Mouse (Mus musculus) intestine, embryonic 15.5 days (tissue): ENCODE results near the gene Fgd3. TPM values are rescaled to one million over a fixed set of nuclear protein-coding genes. Genes with fewer than 3 reads are reported as not detected.

Experiments used
- ATAC-seq: fragments of 200-750 bp; cut with Nextera tagmentation; 2 replicates; pipeline ENCODE4 v1.8.0; 2017; ENCODE audit warnings: moderate TSS enrichment, moderate library complexity
- H3K27ac ChIP-seq: fragments of 300-500 bp; sonication (generic); 2 replicates; pipeline ENCODE4 v1.5.1; 2015; ENCODE audit warnings: mild to moderate bottlenecking, inconsistent platforms
- H3K27me3 ChIP-seq: fragments of 300-500 bp; sonication (generic); replicated peaks from 2 replicates; pipeline ENCODE4 v1.6.1; 2015; ENCODE audit warnings: inconsistent platforms
- H3K36me3 ChIP-seq: fragments of 300-500 bp; sonication (generic); 2 replicates; pipeline ENCODE4 v1.6.1; 2015; ENCODE audit warnings: inconsistent platforms
- H3K4me1 ChIP-seq: fragments of 300-500 bp; sonication (generic); replicated peaks from 2 replicates; pipeline ENCODE4 v1.6.1; 2015; ENCODE audit warnings: inconsistent platforms
- H3K4me2 ChIP-seq: fragments of 300-500 bp; sonication (generic); replicated peaks from 2 replicates; pipeline ENCODE4 v1.6.1; 2015; ENCODE audit warnings: mild to moderate bottlenecking, inconsistent platforms
- H3K4me3 ChIP-seq: fragments of 300-500 bp; sonication (generic); replicated peaks from 2 replicates; pipeline ENCODE4 v1.5.1; 2015; ENCODE audit warnings: inconsistent platforms
- H3K9ac ChIP-seq: fragments of 300-500 bp; sonication (generic); 2 replicates; pipeline ENCODE4 v1.6.1; 2015; ENCODE audit warnings: inconsistent platforms
- H3K9me3 ChIP-seq: fragments of 300-500 bp; sonication (generic); 2 replicates; pipeline ENCODE4 v1.6.1; 2016; ENCODE audit warnings: inconsistent platforms
- WGBS: fragments of 180-500 bp; shearing (Covaris S2); methylation state at CpG from one replicate; pipeline ENCODE4 v1.1.7; 2015; 5-methylcytosine and 5-hydroxymethylcytosine counted together
- polyA plus RNA-seq: library from polyadenylated mRNA; unstranded; fragments of >200 nt; fragmentation: Nextera tagmentation; extraction: Ambion mirVana; gene quantifications from 2 replicates; pipeline ENCODE4 v1.2.1, GENCODE M21; 2015

Gene Fgd3
- polyA plus RNA-seq, 1 experiment from 2014 or later, result 0.94 TPM

DNA sequence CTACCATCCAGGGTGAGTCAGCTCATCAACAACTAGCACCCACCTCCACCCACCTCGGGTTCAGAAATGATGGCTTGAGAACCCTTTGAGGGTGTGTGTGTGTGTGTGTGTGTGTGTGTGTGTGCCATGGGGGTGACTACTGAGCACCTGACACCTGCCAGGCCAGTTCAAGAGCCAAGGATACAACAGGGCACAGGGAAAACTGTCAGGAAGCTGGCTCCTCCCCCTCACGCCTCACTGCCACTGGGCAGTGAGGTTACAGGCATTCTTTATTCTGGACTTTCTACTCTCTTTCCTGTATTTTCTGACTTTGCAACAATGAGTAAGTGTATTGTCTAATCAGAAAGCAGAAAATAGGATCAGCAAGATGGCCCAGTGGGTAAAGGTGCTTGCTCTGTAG is 70.5 kb downstream of the Fgd3 start:
- H3K36me3 ChIP-seq, result no peaks in the 10 kb centered on the region
- H3K9me3 ChIP-seq, result no peaks in the 10 kb centered on the region
- H3K27me3 ChIP-seq, result peaks cover 22% of the 10 kb centered on the region
- no peak overlapping the region for H3K4me3 ChIP-seq
- H3K9ac ChIP-seq, result no peak overlapping the region
- no peak overlapping the region for H3K4me2 ChIP-seq
- no peak overlapping the region for H3K27ac ChIP-seq
- ATAC-seq, result no peak
- H3K4me1 ChIP-seq, result peaks cover 13% of the 10 kb centered on the region
- 71% methylated on average over 2 of the region's 2 CpGs for WGBS

GRCm38 (mm10) chr13:49248923-49249322 is 71.2 kb downstream of the Fgd3 start:
- H3K9me3 ChIP-seq, result no peaks in the 10 kb centered on the region
- H3K27ac ChIP-seq, result no peak overlapping the region
- no peak overlapping the region for H3K4me3 ChIP-seq
- H3K4me1 ChIP-seq, result peaks cover 13% of the 10 kb centered on the region
- ATAC-seq, result no peak
- peaks cover 22% of the 10 kb centered on the region for H3K27me3 ChIP-seq
- H3K9ac ChIP-seq, result no peak overlapping the region
- whole genome bisulfite sequencing, result 58% methylated on average over 3 of the region's 3 CpGs
- H3K36me3 ChIP-seq, result no peaks in the 10 kb centered on the region
- no peak overlapping the region for H3K4me2 ChIP-seq

GRCm38 (mm10) chr13:49248467-49248862 is 71.6 kb downstream of the Fgd3 start, which contains the start of gene Susd3:
Susd3 (minus strand) TSS chr13:49248706.
- Histone ChIP-seq H3K27ac (no peak within 1 kb of the TSS), H3K4me2 (peak within 1 kb of the TSS; percentile 92), H3K9me3 (no peaks in the 10 kb centered on the region), H3K4me1 (peaks cover 13% of the 10 kb centered on the region), H3K9ac (peak within 1 kb of the TSS; percentile 45), H3K36me3 (no peaks in the 10 kb centered on the region), H3K4me3 (peak within 1 kb of the TSS; percentile 44), H3K27me3 (peaks cover 22% of the 10 kb centered on the region)
- no peak for ATAC-seq
- WGBS, result 22% methylated on average over 8 of the region's 8 CpGs

GRCm38 (mm10) chr13:49247740-49248466 is 72.2 kb downstream of the Fgd3 start:
- H3K4me3 ChIP-seq, result peak overlapping the region; percentile 44
- no peaks in the 10 kb centered on the region for H3K9me3 ChIP-seq
- no peaks in the 10 kb centered on the region for H3K36me3 ChIP-seq
- peaks cover 13% of the 10 kb centered on the region for H3K4me1 ChIP-seq
- ATAC-seq, result peak; percentile 84
- 1% methylated on average over 58 of the region's 58 CpGs for WGBS
- peak overlapping the region; percentile 92 for H3K4me2 ChIP-seq
- no peak overlapping the region for H3K27ac ChIP-seq
- H3K9ac ChIP-seq, result peak overlapping the region; percentile 45
- peaks cover 22% of the 10 kb centered on the region for H3K27me3 ChIP-seq

DNA sequence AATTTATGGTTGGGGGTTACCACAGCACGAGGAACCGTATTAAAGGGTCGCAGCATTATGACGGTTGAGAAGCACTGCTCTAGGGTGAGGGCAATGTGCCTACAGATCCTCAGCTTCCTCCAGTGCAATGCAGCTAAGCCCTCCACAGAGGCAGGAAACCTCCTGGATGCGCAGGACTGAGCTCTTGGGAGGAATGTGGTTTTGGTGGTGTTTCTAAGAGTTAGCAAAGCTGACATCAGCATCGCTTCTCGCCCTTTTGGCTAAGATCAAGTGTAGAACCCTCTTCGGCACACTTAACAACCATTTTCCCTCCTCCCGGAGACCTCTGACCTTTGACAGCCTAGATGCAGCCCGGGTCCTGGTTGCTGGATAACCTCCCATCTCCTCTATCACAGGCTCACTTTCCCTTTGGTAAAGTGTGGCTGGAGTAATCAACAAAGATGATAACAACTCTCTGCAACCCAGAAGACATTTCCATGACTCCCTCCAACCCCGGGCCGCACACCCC is 72.8 kb downstream of the Fgd3 start:
- H3K9me3 ChIP-seq, result no peaks in the 10 kb centered on the region
- H3K9ac ChIP-seq, result peak overlapping the region; percentile 45; the same call in 1 of the 2 replicates
- H3K36me3 ChIP-seq, result no peaks in the 10 kb centered on the region
- ATAC-seq, result no peak
- peak overlapping the region; percentile 92 for H3K4me2 ChIP-seq
- H3K4me3 ChIP-seq, result peak overlapping the region; percentile 44
- 39% methylated on average over 12 of the region's 12 CpGs for WGBS
- peaks cover 22% of the 10 kb centered on the region for H3K27me3 ChIP-seq
- no peak overlapping the region for H3K27ac ChIP-seq
- H3K4me1 ChIP-seq, result peaks cover 13% of the 10 kb centered on the region

GRCm38 (mm10) chr13:49246626-49247025 is 73.5 kb downstream of the Fgd3 start:
- Histone ChIP-seq H3K4me1 (peaks cover 13% of the 10 kb centered on the region), H3K27me3 (peaks cover 22% of the 10 kb centered on the region), H3K9me3 (no peaks in the 10 kb centered on the region), H3K9ac (no peak overlapping the region), H3K36me3 (no peaks in the 10 kb centered on the region), H3K4me3 (no peak overlapping the region), H3K4me2 (no peak overlapping the region), H3K27ac (no peak overlapping the region)
- ATAC-seq, result no peak
- WGBS, result 78% methylated on average over 2 of the region's 2 CpGs

DNA sequence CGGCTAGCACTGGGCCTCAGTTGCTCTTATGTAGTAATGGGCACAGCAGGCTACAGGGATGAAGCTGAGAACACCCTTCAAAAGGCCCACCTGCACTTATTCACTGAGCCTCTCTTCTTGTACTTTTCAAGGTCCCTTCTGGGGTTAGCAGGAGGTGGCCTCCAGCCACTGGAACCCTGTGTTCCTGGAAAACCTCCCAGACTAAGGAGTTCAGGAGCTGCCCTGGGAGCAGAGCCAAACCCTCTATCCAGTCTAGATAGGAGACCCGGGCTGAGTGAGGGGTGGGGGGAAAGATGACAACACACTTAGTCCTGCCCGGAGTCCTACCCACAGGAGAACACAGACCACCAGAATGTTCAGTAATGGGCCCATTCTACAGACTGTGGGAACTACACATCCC is 74.1 kb downstream of the Fgd3 start:
- Histone ChIP-seq H3K27ac (no peak overlapping the region), H3K4me1 (peaks cover 13% of the 10 kb centered on the region), H3K27me3 (peaks cover 22% of the 10 kb centered on the region), H3K36me3 (no peaks in the 10 kb centered on the region), H3K9me3 (no peaks in the 10 kb centered on the region), H3K4me3 (no peak overlapping the region), H3K4me2 (no peak overlapping the region), H3K9ac (no peak overlapping the region)
- ATAC-seq, result no peak
- 67% methylated on average over 3 of the region's 3 CpGs for WGBS

DNA sequence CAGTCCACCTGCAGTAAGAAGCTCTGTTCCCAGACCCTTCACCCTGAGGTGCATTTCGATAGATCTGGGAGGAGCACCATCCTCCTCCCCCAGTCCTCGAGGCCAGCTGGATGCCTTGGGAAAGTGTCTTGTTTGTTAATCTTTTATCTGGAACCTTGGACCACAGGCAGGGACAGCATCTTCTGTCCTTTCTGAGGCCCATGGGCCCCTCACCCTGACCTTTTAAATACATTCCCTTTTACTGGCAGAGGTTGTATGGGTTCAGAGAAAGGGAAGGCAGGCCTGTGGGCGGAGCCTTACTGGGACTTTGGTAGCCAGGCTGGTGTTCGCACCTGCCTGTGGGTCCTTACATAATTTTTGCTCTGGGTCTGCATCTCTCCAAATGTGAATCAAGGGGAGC is 74.9 kb downstream of the Fgd3 start:
- Histone ChIP-seq H3K4me2 (no peak overlapping the region), H3K27me3 (peaks cover 22% of the 10 kb centered on the region), H3K9ac (no peak overlapping the region), H3K27ac (no peak overlapping the region), H3K9me3 (no peaks in the 10 kb centered on the region), H3K4me3 (no peak overlapping the region), H3K36me3 (no peaks in the 10 kb centered on the region), H3K4me1 (peaks cover 13% of the 10 kb centered on the region)
- WGBS, result 61% methylated on average over 4 of the region's 4 CpGs
- ATAC-seq, result no peak

GRCm38 (mm10) chr13:49243492-49243891 is 76.6 kb downstream of the Fgd3 start:
- peaks cover 13% of the 10 kb centered on the region for H3K4me1 ChIP-seq
- no peak overlapping the region for H3K4me2 ChIP-seq
- no peak overlapping the region for H3K27ac ChIP-seq
- no peak overlapping the region for H3K9ac ChIP-seq
- no peak for ATAC-seq
- peaks cover 22% of the 10 kb centered on the region for H3K27me3 ChIP-seq
- WGBS, result 94% methylated on average over 2 of the region's 2 CpGs
- no peak overlapping the region for H3K4me3 ChIP-seq
- H3K36me3 ChIP-seq, result no peaks in the 10 kb centered on the region
- H3K9me3 ChIP-seq, result no peaks in the 10 kb centered on the region

DNA sequence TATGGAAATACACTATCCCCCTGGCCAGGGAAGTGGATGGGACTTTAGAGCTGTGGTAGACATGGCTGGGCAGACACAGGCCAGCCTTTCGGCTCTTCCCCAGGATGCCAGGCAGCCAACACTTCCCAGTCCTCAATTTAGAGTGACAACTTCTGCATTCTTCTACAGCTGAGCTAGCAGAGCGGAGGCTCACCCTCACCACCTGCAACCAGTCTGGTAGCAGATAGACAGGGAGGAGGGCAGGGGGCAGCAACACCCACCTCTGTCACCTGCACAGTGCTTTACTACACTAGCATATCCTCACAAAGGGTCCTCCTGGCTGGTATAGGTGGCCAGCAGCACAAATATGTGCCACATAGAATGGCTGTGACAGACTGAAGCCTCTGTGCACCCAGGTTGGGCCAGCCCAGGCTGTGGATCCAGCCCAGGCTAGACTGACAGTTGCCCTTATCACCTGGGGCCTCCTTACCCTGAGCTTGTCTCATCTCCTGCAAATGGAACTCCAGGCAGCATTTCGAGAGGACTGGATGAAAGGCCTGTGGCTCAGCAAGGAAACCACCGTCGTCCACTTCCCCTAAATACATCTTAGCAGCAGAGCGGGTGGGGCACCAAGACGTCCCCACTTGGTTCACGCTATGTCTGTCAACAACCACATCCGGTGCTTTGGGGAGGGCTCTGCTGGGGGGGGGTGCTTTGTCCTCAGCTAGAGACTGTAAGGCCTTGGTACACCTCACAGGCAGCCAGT is 77.6 kb downstream of the Fgd3 start:
- 66% methylated on average over 9 of the region's 9 CpGs for WGBS
- H3K36me3 ChIP-seq, result no peaks in the 10 kb centered on the region
- H3K4me2 ChIP-seq, result no peak overlapping the region
- no peak overlapping the region for H3K9ac ChIP-seq
- H3K9me3 ChIP-seq, result no peaks in the 10 kb centered on the region
- H3K4me3 ChIP-seq, result no peak overlapping the region
- ATAC-seq, result no peak
- H3K4me1 ChIP-seq, result peaks cover 3% of the 10 kb centered on the region
- H3K27me3 ChIP-seq, result peaks cover 14% of the 10 kb centered on the region
- H3K27ac ChIP-seq, result no peak overlapping the region

DNA sequence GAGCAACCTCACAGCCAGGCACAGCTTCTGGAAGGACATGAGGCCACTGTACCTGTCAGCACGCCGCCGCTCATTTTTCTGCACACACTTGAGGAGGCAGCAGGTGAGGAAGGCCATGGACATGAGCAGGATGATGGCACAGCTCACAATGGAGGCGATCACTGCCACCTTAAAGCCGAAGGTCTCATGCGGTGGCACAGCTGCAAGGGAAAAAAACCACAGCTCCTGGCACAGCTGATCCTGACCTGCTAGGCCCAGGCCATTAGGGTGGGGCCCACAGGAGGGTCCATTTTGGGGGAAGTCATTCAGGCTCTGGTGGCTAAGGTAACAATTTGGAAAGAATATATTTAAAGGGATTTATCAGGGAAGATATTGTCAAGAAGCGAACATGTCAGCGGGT is 81.4 kb downstream of the Fgd3 start:
- H3K36me3 ChIP-seq, result no peaks in the 10 kb centered on the region
- H3K4me3 ChIP-seq, result no peak overlapping the region
- H3K9ac ChIP-seq, result no peak overlapping the region
- ATAC-seq, result no peak
- no peaks in the 10 kb centered on the region for H3K4me1 ChIP-seq
- WGBS, result 90% methylated on average over 8 of the region's 8 CpGs
- H3K4me2 ChIP-seq, result no peak overlapping the region
- no peaks in the 10 kb centered on the region for H3K27me3 ChIP-seq
- no peak overlapping the region for H3K27ac ChIP-seq
- H3K9me3 ChIP-seq, result no peaks in the 10 kb centered on the region

- Histone ChIP-seq H3K27me3 (no peaks in the 10 kb centered on the region), H3K9me3 (no peaks in the 10 kb centered on the region), H3K36me3 (no peaks in the 10 kb centered on the region), H3K4me2 (no peak overlapping the region), H3K9ac (no peak overlapping the region), H3K4me1 (no peaks in the 10 kb centered on the region), H3K27ac (no peak overlapping the region), H3K4me3 (no peak overlapping the region)
- WGBS, result 87% methylated on average over 8 of the region's 8 CpGs
- no peak for ATAC-seq
Measured at GRCm38 (mm10) chr13:49237617-49238016, 82.5 kb downstream of the Fgd3 start.
